Mouse (Mus musculus): ENCODE measurements around the gene Ntn3.

- no peak for TF ChIP-seq POLR2A (IDR thresholded peaks at IDR 0.05; ENCODE audit: low read depth, low read length)
- no peak for TF ChIP-seq CTCF (IDR thresholded peaks at IDR 0.05; ENCODE audit: extremely low read depth, insufficient read length, insufficient replicate concordance, low read depth, low read length)
These were observed 38.6 kb downstream of the Ntn3 start for GRCm38 (mm10) chr17:24170729-24171128.

Measured in small intestine, adult 2 months (tissue).